Mouse (Mus musculus) E14TG2a.4 (cell line): ENCODE measurements at regions not wholly inside any gene's neighbourhood (a gene's known extent, or its start where the extent isn't known, plus 50 kb on each side); places are given as distances from the start of the nearest gene placed in this dataset.

ENCODE experiments used
- CTCF ChIP-seq: conservative IDR thresholded peaks from 2 replicates; pipeline ENCODE4 v1.5.1; 2014; ENCODE audit warnings: low read length
- NANOG ChIP-seq: IDR thresholded peaks from 2 replicates; pipeline ENCODE4 v1.6.1; 2014; ENCODE audit warnings: borderline replicate concordance, low read length, mixed read lengths

DNA sequence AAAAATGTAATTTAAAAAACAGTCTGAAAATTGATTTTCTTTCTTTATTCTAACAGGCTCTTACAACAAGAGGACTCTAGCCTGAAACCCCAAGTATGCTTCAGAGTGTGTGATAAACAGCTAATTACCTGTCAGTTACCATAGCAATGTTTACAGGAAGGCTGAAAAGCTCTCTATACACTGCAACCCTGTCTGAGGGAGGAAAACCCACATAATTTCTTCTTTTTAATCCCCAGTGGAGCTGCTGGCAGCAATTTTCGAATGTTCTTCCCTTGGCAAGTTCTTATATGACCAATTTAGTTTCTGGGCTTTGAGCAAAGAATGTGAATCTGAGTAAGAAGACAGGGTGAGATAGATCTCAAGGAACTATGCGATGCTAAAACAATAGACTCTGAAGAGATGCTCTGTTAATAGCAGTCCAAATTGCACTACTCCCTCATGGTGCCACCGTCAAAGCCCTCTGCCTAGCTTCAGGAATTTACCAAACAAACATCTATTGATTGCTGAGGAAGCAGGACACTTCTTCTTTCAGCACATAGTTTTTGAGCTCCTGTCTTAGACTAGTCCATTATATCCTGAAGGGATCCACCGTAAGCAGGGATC lies 260.4 kb upstream of the Gm9972 start:
- TF ChIP-seq CTCF = no peak
- TF ChIP-seq NANOG = no peak
